Mouse (Mus musculus) C2C12 (cell line): Measurements from ENCODE around the gene Vps13c. TPM values are rescaled to one million over a fixed set of nuclear protein-coding genes. Genes with fewer than 3 reads are reported as not detected.

Experiments
- H3K27me3 ChIP-seq: one replicate; pipeline ENCODE4 v1.6.1; 2011; ENCODE audit not compliant: control insufficient read depth, insufficient read depth, insufficient read length
- H3K36me3 ChIP-seq: one replicate; pipeline ENCODE4 v1.6.1; 2011; ENCODE audit not compliant: control insufficient read depth, insufficient read depth
- H3K4me3 ChIP-seq: one replicate; pipeline ENCODE4 v1.5.1; 2011; ENCODE audit warnings: mild to moderate bottlenecking, control low read depth; ENCODE audit not compliant: poor library complexity, insufficient read depth, severe bottlenecking
- H3K79me2 ChIP-seq: one replicate; pipeline ENCODE4 v1.6.1; 2011; ENCODE audit not compliant: control insufficient read depth, insufficient read depth
- H3K79me3 ChIP-seq: one replicate; pipeline ENCODE4 v1.6.1; 2011; ENCODE audit warnings: low read depth, control low read depth
- H3ac ChIP-seq: one replicate; pipeline ENCODE3; 2011; ENCODE audit warnings: low read depth; ENCODE audit not compliant: control insufficient read depth, insufficient read length
- CEBPB ChIP-seq: IDR thresholded peaks from one replicate; pipeline ENCODE4 v1.6.1; 2011; ENCODE audit warnings: low read depth, mild to moderate bottlenecking, control low read depth, moderate library complexity
- CTCF ChIP-seq: IDR thresholded peaks from one replicate; pipeline ENCODE4 v1.5.1; 2011; ENCODE audit not compliant: control insufficient read depth, insufficient read depth, insufficient read length
- FOSL1 ChIP-seq: IDR thresholded peaks from one replicate; pipeline ENCODE4 v1.8.0; 2011; ENCODE audit warnings: mild to moderate bottlenecking, low read length; ENCODE audit not compliant: poor library complexity, insufficient read depth, severe bottlenecking
- MAX ChIP-seq: IDR thresholded peaks from one replicate; pipeline ENCODE4 v1.6.1; 2011; ENCODE audit warnings: mild to moderate bottlenecking, control low read depth
- MYOD1 ChIP-seq: IDR thresholded peaks from one replicate; pipeline ENCODE4 v1.6.1; 2011; ENCODE audit warnings: low read depth; ENCODE audit not compliant: control insufficient read depth, insufficient read length
- MYOG ChIP-seq: IDR thresholded peaks from one replicate; pipeline ENCODE4 v1.6.1; 2011; ENCODE audit not compliant: control insufficient read depth, insufficient read length; ENCODE audit errors: extremely low read depth
- USF1 ChIP-seq: IDR thresholded peaks from one replicate; pipeline ENCODE4 v1.6.1; 2011; ENCODE audit warnings: low read depth, mild to moderate bottlenecking, control low read depth, moderate library complexity
- polyA plus RNA-seq: library from polyadenylated mRNA; unstranded; fragments of >200 nt; fragmentation: generic; extraction: Trizol; gene quantifications from one replicate; pipeline ENCODE4 v1.2.1, GENCODE M21; 2012; ENCODE audit warnings: missing spikeins

The Vps13c gene
- polyA plus RNA-seq, 1 experiment: 5.2 TPM

GRCm38 (mm10) chr9:67799078-67799819 lies 40.9 kb upstream of the Vps13c start:
- no peak overlapping the region for H3ac ChIP-seq
- no peak overlapping the region for H3K4me3 ChIP-seq
- TF ChIP-seq FOSL1 (no peak), MAX (no peak), MYOG (no peak), CTCF (no peak), CEBPB (no peak), USF1 (no peak), MYOD1 (no peak)
- peaks cover 2% of the 10 kb centered on the region for H3K27me3 ChIP-seq
- no peaks in the 10 kb centered on the region for H3K79me3 ChIP-seq
- H3K79me2 ChIP-seq: no peaks in the 10 kb centered on the region
- no peaks in the 10 kb centered on the region for H3K36me3 ChIP-seq

- no peak overlapping the region for H3ac ChIP-seq
- H3K79me3 ChIP-seq: no peaks in the 10 kb centered on the region
- no peaks in the 10 kb centered on the region for H3K79me2 ChIP-seq
- no peak overlapping the region for H3K4me3 ChIP-seq
- TF ChIP-seq CEBPB: no peak
- no peak for TF ChIP-seq USF1
- TF ChIP-seq CTCF: no peak
- TF ChIP-seq MYOG: no peak
- TF ChIP-seq MAX: no peak
- no peak for TF ChIP-seq MYOD1
- no peak for TF ChIP-seq FOSL1
- no peaks in the 10 kb centered on the region for H3K36me3 ChIP-seq
- H3K27me3 ChIP-seq: no peaks in the 10 kb centered on the region
Observed at GRCm38 (mm10) chr9:67802241-67802640, 38.0 kb upstream of the Vps13c start.

- no peak overlapping the region for H3K4me3 ChIP-seq
- no peak overlapping the region for H3ac ChIP-seq
- no peaks in the 10 kb centered on the region for H3K79me3 ChIP-seq
- no peaks in the 10 kb centered on the region for H3K36me3 ChIP-seq
- H3K27me3 ChIP-seq: no peaks in the 10 kb centered on the region
- TF ChIP-seq MYOG: no peak
- no peak for TF ChIP-seq CEBPB
- TF ChIP-seq MYOD1: no peak
- no peak for TF ChIP-seq FOSL1
- no peak for TF ChIP-seq USF1
- no peak for TF ChIP-seq MAX
- TF ChIP-seq CTCF: no peak
- H3K79me2 ChIP-seq: no peaks in the 10 kb centered on the region
Observed at GRCm38 (mm10) chr9:67807000-67807399, 33.2 kb upstream of the Vps13c start.

GRCm38 (mm10) chr9:67810527-67810926 lies 29.7 kb upstream of the Vps13c start:
- no peak overlapping the region for H3ac ChIP-seq

GRCm38 (mm10) chr9:67811116-67811515 lies 29.1 kb upstream of the Vps13c start:
- H3K79me2 ChIP-seq: no peaks in the 10 kb centered on the region
- no peak for TF ChIP-seq USF1
- TF ChIP-seq CEBPB: no peak
- no peak for TF ChIP-seq MYOG
- TF ChIP-seq MAX: no peak
- no peak for TF ChIP-seq MYOD1
- no peak for TF ChIP-seq CTCF
- no peak for TF ChIP-seq FOSL1
- H3K27me3 ChIP-seq: no peaks in the 10 kb centered on the region
- no peaks in the 10 kb centered on the region for H3K36me3 ChIP-seq
- H3K79me3 ChIP-seq: no peaks in the 10 kb centered on the region
- no peak overlapping the region for H3ac ChIP-seq
- H3K4me3 ChIP-seq: no peak overlapping the region

More at GRCm38 (mm10) chr9:67810527-67810926, 29.7 kb upstream of the Vps13c start:
- TF ChIP-seq MYOG (no peak), CTCF (no peak), FOSL1 (no peak), MYOD1 (no peak), CEBPB (no peak), MAX (no peak), USF1 (no peak)
- Histone ChIP-seq H3K27me3 (no peaks in the 10 kb centered on the region), H3K79me3 (no peaks in the 10 kb centered on the region), H3K79me2 (no peaks in the 10 kb centered on the region), H3K36me3 (no peaks in the 10 kb centered on the region), H3K4me3 (no peak overlapping the region)

GRCm38 (mm10) chr9:67813171-67813570 lies 27.0 kb upstream of the Vps13c start:
- H3K79me3 ChIP-seq: no peaks in the 10 kb centered on the region
- TF ChIP-seq FOSL1 (no peak), MYOD1 (no peak), CTCF (no peak), USF1 (no peak), CEBPB (no peak), MYOG (no peak)
- no peaks in the 10 kb centered on the region for H3K36me3 ChIP-seq
- no peaks in the 10 kb centered on the region for H3K79me2 ChIP-seq
- H3K4me3 ChIP-seq: no peak overlapping the region
- no peaks in the 10 kb centered on the region for H3K27me3 ChIP-seq
- no peak overlapping the region for H3ac ChIP-seq
